Mouse (Mus musculus) heart, postnatal 36 days (tissue): ENCODE measurements around the gene Stk19. TPM values are rescaled to one million over a fixed set of nuclear protein-coding genes. Genes with fewer than 3 reads are reported as not detected.
"Not testable (repeated sequence)": the region's sequence is repeated elsewhere in the genome, so short reads cannot be mapped to it uniquely, and the experiment has no call there.

Experiments used
- DNase-seq, 2 experiments: peaks; one replicate each; pipeline ENCODE4 v3.0.0; 2021 to 2022
- intact Hi-C: fragments of 180-260 bp; cut with DNase I; formaldehyde crosslinking; loops from one replicate; pipeline ENCODE4 v1.15.1; 2025
- microRNA-seq, 2 experiments: library from miRNA; unstranded; fragments of <30 nt; microRNA quantifications; one replicate each; pipeline ENCODE4 v1.2.0; 2021; ENCODE audit warnings: borderline number of aligned reads in 2 of 2
- total RNA-seq, 2 experiments: library from RNA; stranded (reverse); gene quantifications; 2 replicates each; pipeline ENCODE4 v1.2.3; 2021

Gene Stk19
- total RNA-seq, 2 experiments from 2014 or later: 10.0 to 11.1 TPM

DNA sequence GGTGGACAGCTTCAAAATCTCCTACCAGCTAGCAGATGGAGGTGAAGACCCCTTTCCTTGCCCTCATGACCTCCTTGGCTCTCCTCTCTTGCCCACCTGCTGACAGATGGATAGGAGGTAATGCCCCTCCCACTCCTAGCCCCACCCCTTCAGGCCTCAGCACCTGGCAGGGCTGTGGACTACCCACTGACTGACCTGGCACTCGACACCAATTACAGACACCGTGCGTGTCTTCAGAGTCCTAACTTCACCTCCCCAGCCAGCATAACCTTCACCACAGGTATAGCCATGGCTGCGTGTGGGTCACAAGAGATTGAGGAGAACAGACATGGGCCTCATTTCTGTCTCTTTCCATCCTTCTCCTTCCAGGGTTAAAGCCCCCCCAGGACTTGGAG, 37.2 kb downstream of the Stk19 start:
- DNase-seq: no peak
- intact Hi-C loops: loop anchor here (5.0 kb wide), 1 partner anchor 87 kb away; no protein-coding TSS in a partner anchor

GRCm38 (mm10) chr17:34798866-34799530, 37.7 kb downstream of the Stk19 start:
- no peak for DNase-seq
- intact Hi-C loops: loop anchor here (5.0 kb wide), 1 partner anchor 87 kb away; no protein-coding TSS in a partner anchor

DNA sequence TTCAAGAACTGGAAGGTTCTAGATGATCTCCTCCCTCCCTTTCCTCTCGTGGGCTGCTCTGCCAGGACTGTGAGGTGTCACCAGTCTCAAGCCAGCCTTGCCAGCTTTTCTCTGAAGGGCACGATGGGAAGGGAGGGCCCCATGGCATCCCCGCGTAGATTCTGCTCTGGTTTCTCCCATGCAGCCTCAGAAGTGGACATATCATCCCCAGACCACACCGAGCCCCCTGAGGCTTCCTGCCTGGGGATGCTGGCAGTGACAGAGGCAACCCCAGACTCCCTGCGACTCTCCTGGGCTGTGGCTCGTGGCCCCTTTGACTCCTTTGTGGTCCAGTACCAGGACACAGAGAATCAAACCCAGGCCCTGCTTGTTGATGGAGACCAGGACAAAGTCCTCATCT, 38.7 kb downstream of the Stk19 start:
- not testable (repeated sequence) for DNase-seq
- intact Hi-C loops: loop anchor here (5.0 kb wide), 1 partner anchor 86 kb away; no protein-coding TSS in a partner anchor

- intact Hi-C loops: loop anchor here (5.0 kb wide), 1 partner anchor 85 kb away; no protein-coding TSS in a partner anchor
Measured at GRCm38 (mm10) chr17:34797211-34797995, 39.3 kb downstream of the Stk19 start.

DNA sequence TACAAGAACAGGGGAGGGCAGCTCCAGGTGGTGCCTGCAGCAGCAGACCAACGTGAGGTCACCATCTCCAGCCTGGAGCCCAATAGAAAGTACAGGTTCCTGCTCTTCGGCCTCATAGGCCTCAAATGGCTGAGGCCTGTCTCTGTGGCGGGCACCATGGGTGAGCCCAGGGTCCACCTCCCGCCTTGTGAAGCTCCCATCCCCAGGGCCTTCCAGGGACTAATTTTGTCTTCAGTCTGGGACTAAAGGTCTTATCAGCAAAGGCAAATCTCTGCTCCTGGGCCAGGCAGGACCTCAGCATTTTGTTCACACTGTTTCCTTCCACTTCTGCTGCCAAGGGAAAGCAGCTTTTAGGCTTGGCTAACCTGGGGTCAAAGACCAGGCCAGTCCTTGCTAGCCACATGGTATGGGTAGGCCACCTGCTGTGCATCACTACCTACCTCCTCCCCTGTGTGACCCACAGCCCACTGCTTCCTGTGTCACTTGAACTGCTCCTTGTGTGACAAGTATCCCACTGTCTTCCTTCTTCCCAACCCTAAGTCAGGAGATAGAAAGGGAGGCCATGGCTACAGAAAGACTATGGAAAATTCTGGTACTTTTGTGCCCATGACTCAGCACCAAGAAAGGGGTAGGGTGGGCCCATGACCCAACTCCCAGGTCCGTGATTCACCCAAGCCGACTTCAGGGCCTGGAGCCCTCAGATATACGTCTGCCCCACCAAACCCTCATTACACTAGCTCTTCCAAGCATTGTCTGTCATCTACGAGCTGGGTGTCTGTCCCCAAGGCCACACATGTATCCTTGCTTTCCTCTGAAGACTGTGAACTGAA, 40.2 kb downstream of the Stk19 start:
- no peak for DNase-seq
- intact Hi-C loops: loop anchor here (5.0 kb wide), 1 partner anchor 84 kb away; no protein-coding TSS in a partner anchor

More at GRCm38 (mm10) chr17:34797211-34797995, 39.3 kb downstream of the Stk19 start:
- not testable (repeated sequence) for DNase-seq

- intact Hi-C loops: loop anchor here (5.0 kb wide), 1 partner anchor 83 kb away; no protein-coding TSS in a partner anchor
- peak; percentile 36 to 65 for DNase-seq
Measured at GRCm38 (mm10) chr17:34795633-34796032, 41.1 kb downstream of the Stk19 start.

- DNase-seq: no peak
- intact Hi-C loops: loop anchor here (5.0 kb wide), 1 partner anchor 83 kb away; no protein-coding TSS in a partner anchor
Measured at GRCm38 (mm10) chr17:34795016-34795415, 41.7 kb downstream of the Stk19 start.

- no peak for DNase-seq
- intact Hi-C loops: no loop called here
Measured at GRCm38 (mm10) chr17:34777680-34778325, 58.9 kb downstream of the Stk19 start.

Small RNAs within 50 kb of the gene (microRNA-seq; reads per million reads assigned to microRNA genes)
- gene Mir6970 (0 reads per million in 2 experiments), gene Mir6971 (1.3 to 2.2 reads per million in 2 experiments), gene Mir6972 (0 reads per million in 2 experiments)

Other genes starting within 250 kb of the Stk19 start
- gene Gpsm3, start 247.1 kb downstream of the Stk19 start, total RNA-seq: 1 to 10 TPM; 4.7 to 4.8 TPM
- gene Pbx2, start 245.7 kb downstream of the Stk19 start, total RNA-seq: 10 to 100 TPM; 18.0 to 19.6 TPM
- gene Ager, start 239.1 kb downstream of the Stk19 start, total RNA-seq: under 1 TPM; 0.24 to 0.47 TPM
- gene Rnf5, start 233.3 kb downstream of the Stk19 start, total RNA-seq: 10 to 100 TPM; 35.7 to 37.1 TPM
- 10 to 100 TPM; 61.2 to 70.5 TPM for gene Agpat1, start 232.7 kb downstream of the Stk19 start, total RNA-seq
- gene Egfl8, start 221.0 kb downstream of the Stk19 start, total RNA-seq: 1 to 10 TPM; 1.5 to 2.5 TPM
- gene Ppt2, start 208.4 kb downstream of the Stk19 start, total RNA-seq: 10 to 100 TPM; 54.4 to 55.5 TPM
- gene Prrt1, start 207.4 kb downstream of the Stk19 start, total RNA-seq: 1 to 10 TPM; 1.4 to 1.7 TPM
- gene Fkbpl, start 192.2 kb downstream of the Stk19 start, total RNA-seq: 1 to 10 TPM; 6.9 to 9.9 TPM
- gene Atf6b, start 189.8 kb downstream of the Stk19 start, total RNA-seq: 10 to 100 TPM; 15.3 to 16.1 TPM
- gene Tnxb, start 166.4 kb downstream of the Stk19 start, total RNA-seq: 10 to 100 TPM; 35.6 to 39.7 TPM
- gene C4b, start 93.1 kb downstream of the Stk19 start, total RNA-seq: 10 to 100 TPM; 22.8 to 24.7 TPM
- not detected for gene Cyp21a1, start 32.4 kb downstream of the Stk19 start, total RNA-seq
- gene Dxo, start 74 bp upstream of the Stk19 start, total RNA-seq: 10 to 100 TPM; 12.4 to 17.3 TPM
- 10 to 100 TPM; 22.6 to 24.5 TPM for gene Skiv2l, start 13.3 kb upstream of the Stk19 start, total RNA-seq
- gene Nelfe, start 13.4 kb upstream of the Stk19 start, total RNA-seq: 10 to 100 TPM; 13.7 to 15.3 TPM
- 1 to 10 TPM; 4.4 to 7.5 TPM for gene Cfb, start 25.6 kb upstream of the Stk19 start, total RNA-seq
- gene Zbtb12, start 42.5 kb upstream of the Stk19 start, total RNA-seq: 1 to 10 TPM; 7.5 to 7.7 TPM
- gene Gm20547, start 45.1 kb upstream of the Stk19 start, total RNA-seq: not detected
- 1 to 10 TPM; 3.1 to 4.4 TPM for gene C2, start 61.3 kb upstream of the Stk19 start, total RNA-seq
- 10 to 100 TPM; 44.6 to 49.8 TPM for gene Ehmt2, start 61.5 kb upstream of the Stk19 start, total RNA-seq
- gene Slc44a4, start 77.5 kb upstream of the Stk19 start, total RNA-seq: not detected
- 10 to 100 TPM; 13.2 to 16.5 TPM for gene Neu1, start 94.3 kb upstream of the Stk19 start, total RNA-seq
- gene Hspa1b, start 122.3 kb upstream of the Stk19 start, total RNA-seq: 1 to 10 TPM; 2.8 to 4.5 TPM
- gene Gm20481, start 133.0 kb upstream of the Stk19 start, total RNA-seq: not detected
- gene Hspa1a, start 135.2 kb upstream of the Stk19 start, total RNA-seq: 1 to 10 TPM; 4.2 to 4.6 TPM
- 1 to 10 TPM; 7.8 to 9.2 TPM for gene Hspa1l, start 135.8 kb upstream of the Stk19 start, total RNA-seq
- 10 to 100 TPM; 16.0 to 17.4 TPM for gene Lsm2, start 144.9 kb upstream of the Stk19 start, total RNA-seq
- 10 to 100 TPM; 26.7 to 27.4 TPM for gene Vars, start 164.0 kb upstream of the Stk19 start, total RNA-seq
- gene Vwa7, start 179.6 kb upstream of the Stk19 start, total RNA-seq: 1 to 10 TPM; 8.4 to 9.3 TPM
- gene Sapcd1, start 191.1 kb upstream of the Stk19 start, total RNA-seq: not detected
- under 1 TPM; 0.25 to 0.70 TPM for gene Msh5, start 209.8 kb upstream of the Stk19 start, total RNA-seq
- gene Clic1, start 213.0 kb upstream of the Stk19 start, total RNA-seq: 10 to 100 TPM; 41.7 to 44.0 TPM
- gene Ddah2, start 222.1 kb upstream of the Stk19 start, total RNA-seq: 10 to 100 TPM; 27.5 to 27.6 TPM
- gene Ly6g6c, start 228.4 kb upstream of the Stk19 start, total RNA-seq: under 1 TPM in 1 of 2 experiments, not detected in 1; 0.56 TPM
- gene Mpig6b, start 229.2 kb upstream of the Stk19 start, total RNA-seq: under 1 TPM; 0.42 to 0.49 TPM
- not detected for gene Ly6g6e, start 240.0 kb upstream of the Stk19 start, total RNA-seq
- gene Ly6g6d, start 241.1 kb upstream of the Stk19 start, total RNA-seq: under 1 TPM; 0.70 to 0.80 TPM
- gene Ly6g6f, start 248.7 kb upstream of the Stk19 start, total RNA-seq: not detected